Mouse (Mus musculus): ENCODE measurements around the gene Hnrnpr. TPM values are rescaled to one million over a fixed set of nuclear protein-coding genes. Genes with fewer than 3 reads are reported as not detected.
A peak's percentile ranks its signal among the peaks of the same experiment; 100 is the strongest.

Hnrnpr gene
- polyA plus RNA-seq, 1 experiment: 21.0 TPM

- Histone ChIP-seq H3K27ac (ENCODE audit: control insufficient read depth, insufficient read depth, low read length) (no peak overlapping the region), H3K4me1 (replicated peaks; ENCODE audit: control insufficient read depth, insufficient read depth, low read length) (no peaks in the 10 kb centered on the region), H3K4me3 (ENCODE audit: control insufficient read depth, insufficient read depth, low read length) (no peak overlapping the region), H3K27me3 (ENCODE audit: control insufficient read depth, insufficient read depth, low read length) (no peaks in the 10 kb centered on the region), H3K36me3 (ENCODE audit: control insufficient read depth, insufficient read depth, low read length) (peaks cover 27% of the 10 kb centered on the region)
- DNase-seq: no peak
- 91% methylated on average over 7 of the region's 7 CpGs for WGBS
- TF ChIP-seq CTCF (IDR thresholded peaks at IDR 0.05; ENCODE audit: borderline replicate concordance, control insufficient read depth, extremely low read depth, insufficient read depth, low read length, poor library complexity) (no peak), POLR2A (IDR thresholded peaks at IDR 0.05; ENCODE audit: control insufficient read depth, extremely low read depth, insufficient read depth, low read length, poor library complexity) (no peak)
Measured at GRCm38 (mm10) chr4:136295941-136296340, 14.8 kb upstream of the Hnrnpr start.

GRCm38 (mm10) chr4:136302462-136302861 lies 8.3 kb upstream of the Hnrnpr start:
- no peak for DNase-seq
- TF ChIP-seq POLR2A (IDR thresholded peaks at IDR 0.05; ENCODE audit: control insufficient read depth, extremely low read depth, insufficient read depth, low read length, poor library complexity): no peak
- no peak for TF ChIP-seq CTCF (IDR thresholded peaks at IDR 0.05; ENCODE audit: borderline replicate concordance, control insufficient read depth, extremely low read depth, insufficient read depth, low read length, poor library complexity)
- Histone ChIP-seq H3K27me3 (ENCODE audit: control insufficient read depth, insufficient read depth, low read length) (no peaks in the 10 kb centered on the region), H3K27ac (ENCODE audit: control insufficient read depth, insufficient read depth, low read length) (no peak overlapping the region), H3K4me3 (ENCODE audit: control insufficient read depth, insufficient read depth, low read length) (no peak overlapping the region), H3K4me1 (replicated peaks; ENCODE audit: control insufficient read depth, insufficient read depth, low read length) (no peaks in the 10 kb centered on the region), H3K36me3 (ENCODE audit: control insufficient read depth, insufficient read depth, low read length) (no peaks in the 10 kb centered on the region)
- 83% methylated on average over 4 of the region's 4 CpGs for WGBS

GRCm38 (mm10) chr4:136304181-136304580 lies 6.6 kb upstream of the Hnrnpr start:
- Histone ChIP-seq H3K4me1 (replicated peaks; ENCODE audit: control insufficient read depth, insufficient read depth, low read length) (no peaks in the 10 kb centered on the region), H3K36me3 (ENCODE audit: control insufficient read depth, insufficient read depth, low read length) (no peaks in the 10 kb centered on the region), H3K27me3 (ENCODE audit: control insufficient read depth, insufficient read depth, low read length) (no peaks in the 10 kb centered on the region), H3K27ac (ENCODE audit: control insufficient read depth, insufficient read depth, low read length) (no peak overlapping the region), H3K4me3 (ENCODE audit: control insufficient read depth, insufficient read depth, low read length) (no peak overlapping the region)
- DNase-seq: no peak
- 72% methylated on average over 2 of the region's 2 CpGs for WGBS
- no peak for TF ChIP-seq POLR2A (IDR thresholded peaks at IDR 0.05; ENCODE audit: control insufficient read depth, extremely low read depth, insufficient read depth, low read length, poor library complexity)
- TF ChIP-seq CTCF (IDR thresholded peaks at IDR 0.05; ENCODE audit: borderline replicate concordance, control insufficient read depth, extremely low read depth, insufficient read depth, low read length, poor library complexity): no peak

GRCm38 (mm10) chr4:136308355-136308754 lies 2.4 kb upstream of the Hnrnpr start:
- H3K4me3 ChIP-seq (ENCODE audit: control insufficient read depth, insufficient read depth, low read length): no peak overlapping the region
- 89% methylated on average over 2 of the region's 2 CpGs for WGBS
- DNase-seq: no peak
- TF ChIP-seq POLR2A (IDR thresholded peaks at IDR 0.05; ENCODE audit: control insufficient read depth, extremely low read depth, insufficient read depth, low read length, poor library complexity) (no peak), CTCF (IDR thresholded peaks at IDR 0.05; ENCODE audit: borderline replicate concordance, control insufficient read depth, extremely low read depth, insufficient read depth, low read length, poor library complexity) (no peak)
- no peaks in the 10 kb centered on the region for H3K27me3 ChIP-seq (ENCODE audit: control insufficient read depth, insufficient read depth, low read length)
- peaks cover 4% of the 10 kb centered on the region for H3K4me1 ChIP-seq (replicated peaks; ENCODE audit: control insufficient read depth, insufficient read depth, low read length)
- no peak overlapping the region for H3K27ac ChIP-seq (ENCODE audit: control insufficient read depth, insufficient read depth, low read length)
- H3K36me3 ChIP-seq (ENCODE audit: control insufficient read depth, insufficient read depth, low read length): no peaks in the 10 kb centered on the region

- 1% methylated on average over 11 of the region's 11 CpGs for WGBS
- Histone ChIP-seq H3K36me3 (ENCODE audit: control insufficient read depth, insufficient read depth, low read length) (no peaks in the 10 kb centered on the region), H3K27me3 (ENCODE audit: control insufficient read depth, insufficient read depth, low read length) (no peaks in the 10 kb centered on the region), H3K4me3 (ENCODE audit: control insufficient read depth, insufficient read depth, low read length) (peak overlapping the region; percentile 55; the same call in 1 of the 2 replicates), H3K27ac (ENCODE audit: control insufficient read depth, insufficient read depth, low read length) (peak overlapping the region; percentile 17; the same call in 1 of the 2 replicates), H3K4me1 (replicated peaks; ENCODE audit: control insufficient read depth, insufficient read depth, low read length) (peaks cover 4% of the 10 kb centered on the region)
- peak; percentile 56 for DNase-seq
- TF ChIP-seq POLR2A (IDR thresholded peaks at IDR 0.05; ENCODE audit: control insufficient read depth, extremely low read depth, insufficient read depth, low read length, poor library complexity) (no peak), CTCF (IDR thresholded peaks at IDR 0.05; ENCODE audit: borderline replicate concordance, control insufficient read depth, extremely low read depth, insufficient read depth, low read length, poor library complexity) (no peak)
Measured at GRCm38 (mm10) chr4:136309780-136310179, 962 bp upstream of the Hnrnpr start.

- H3K36me3 ChIP-seq (ENCODE audit: control insufficient read depth, insufficient read depth, low read length): peaks cover under 1% of the 10 kb centered on the region
- H3K4me1 ChIP-seq (replicated peaks; ENCODE audit: control insufficient read depth, insufficient read depth, low read length): peaks cover 4% of the 10 kb centered on the region
- no peak overlapping the region for H3K27ac ChIP-seq (ENCODE audit: control insufficient read depth, insufficient read depth, low read length)
- peak; percentile 62 for DNase-seq
- H3K27me3 ChIP-seq (ENCODE audit: control insufficient read depth, insufficient read depth, low read length): no peaks in the 10 kb centered on the region
- under 1% methylated on average over 80 of the region's 81 CpGs for WGBS
- H3K4me3 ChIP-seq (ENCODE audit: control insufficient read depth, insufficient read depth, low read length): peak overlapping the region; percentile 92
- no peak for TF ChIP-seq CTCF (IDR thresholded peaks at IDR 0.05; ENCODE audit: borderline replicate concordance, control insufficient read depth, extremely low read depth, insufficient read depth, low read length, poor library complexity)
- TF ChIP-seq POLR2A (IDR thresholded peaks at IDR 0.05; ENCODE audit: control insufficient read depth, extremely low read depth, insufficient read depth, low read length, poor library complexity): no peak
Measured at GRCm38 (mm10) chr4:136311042-136311999, 579 bp downstream of the Hnrnpr start.
